Mouse (Mus musculus) liver, postnatal 0 days (tissue): ENCODE data around the gene Sik2.

Experiments used
- CTCF ChIP-seq: sonication (generic); IDR thresholded peaks from 2 replicates; pipeline ENCODE4 v1.5.1; 2016; ENCODE audit warnings: antibody characterized with exemption, low read depth
- EP300 ChIP-seq: IDR thresholded peaks from 2 replicates; pipeline ENCODE4 v1.6.1; 2016; ENCODE audit warnings: antibody characterized with exemption, low read depth, mild to moderate bottlenecking

DNA sequence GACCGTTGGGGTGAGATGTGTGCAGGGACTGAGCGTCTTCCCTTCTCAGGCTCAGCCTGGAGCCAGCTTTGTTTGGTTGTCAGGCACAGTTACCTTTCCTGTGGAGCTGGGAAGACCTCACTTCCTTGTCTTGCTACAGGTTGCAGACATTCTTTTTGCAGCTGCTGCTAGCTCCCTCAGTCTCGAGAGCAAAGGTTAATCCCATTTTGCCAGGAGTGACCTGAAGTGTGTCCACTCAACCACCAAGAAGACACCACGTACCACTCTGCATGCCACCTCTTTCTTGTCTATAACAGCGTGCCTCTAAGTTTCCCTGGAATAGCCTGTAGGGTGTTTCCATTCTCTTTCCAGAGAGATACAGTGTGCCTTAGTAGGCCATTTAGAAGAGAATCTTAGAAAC lies 160.1 kb downstream of the Sik2 start:
- TF ChIP-seq CTCF (no peak), EP300 (no peak)
